Mouse (Mus musculus) kidney, postnatal 14 days (tissue): ENCODE results near the gene Tmem160.

Experiments used
- DNase-seq: peaks from one replicate; pipeline ENCODE4 v3.0.0; 2022; ENCODE audit warnings: mixed read lengths

Gene Tmem160

GRCm38 (mm10) chr7:16493361-16493760, 40.8 kb downstream of the Tmem160 start:
- peak; percentile 45 for DNase-seq

- no peak for DNase-seq
Measured at GRCm38 (mm10) chr7:16496260-16496659, 43.7 kb downstream of the Tmem160 start.

- DNase-seq = no peak
Measured at GRCm38 (mm10) chr7:16499671-16500104, 47.1 kb downstream of the Tmem160 start.

GRCm38 (mm10) chr7:16501571-16501970, 49.0 kb downstream of the Tmem160 start:
- DNase-seq = no peak

- peak; percentile 17 for DNase-seq
Measured at GRCm38 (mm10) chr7:16504573-16505225, 52.1 kb downstream of the Tmem160 start.
